Mouse (Mus musculus): ENCODE data around the gene Hist2h3c2.
"Not testable (repeated sequence)": the region's sequence is repeated elsewhere in the genome, so short reads cannot be mapped to it uniquely, and the experiment has no call there.

Hist2h3c2 gene

DNA sequence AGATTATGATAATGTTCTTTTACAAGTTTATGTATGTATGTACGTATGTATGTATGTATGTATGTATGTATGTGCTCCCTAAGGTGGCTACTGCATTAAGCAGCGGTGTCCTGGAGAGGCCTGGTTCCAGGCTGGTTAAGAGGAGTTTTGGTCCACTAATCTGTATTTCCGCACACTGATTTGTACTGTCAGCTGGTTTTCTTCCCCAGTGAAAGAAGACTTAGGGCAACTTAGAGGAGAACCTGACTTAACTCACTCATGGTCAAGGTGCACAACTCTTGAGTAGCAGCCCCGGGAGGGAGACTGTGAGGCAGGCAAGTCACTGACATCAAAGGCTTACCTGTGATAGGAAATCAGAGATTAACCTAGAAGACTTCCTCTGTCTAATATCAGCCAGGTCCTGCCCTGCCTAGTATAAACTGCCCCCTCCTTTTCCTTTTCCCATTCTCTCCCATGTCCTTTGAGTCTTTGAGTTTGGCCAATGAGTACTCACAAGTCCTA lies 2.0 kb downstream of the Hist2h3c2 start:
- in situ Hi-C loops (cut with MboI, MseI): no loop called here

DNA sequence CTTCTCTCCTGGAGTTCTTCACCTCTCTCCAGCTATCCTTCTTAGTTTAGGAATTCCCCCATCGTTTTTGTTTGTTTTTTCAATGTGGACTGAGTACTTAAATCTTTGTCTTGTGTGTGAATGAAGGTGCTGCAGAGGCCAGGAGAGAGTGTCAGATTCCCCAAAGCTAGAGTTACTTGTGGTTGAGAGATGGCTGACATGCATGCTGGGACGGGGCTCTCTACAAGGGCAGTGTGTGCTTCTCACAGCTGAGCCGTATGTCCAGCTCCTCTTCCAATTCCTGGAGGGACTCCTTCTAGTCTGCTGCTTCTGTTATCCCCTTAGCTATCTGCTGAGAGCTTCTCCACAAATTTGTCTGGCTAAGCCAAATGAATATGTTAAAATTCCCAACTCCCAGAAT lies 3.1 kb downstream of the Hist2h3c2 start:
- in situ Hi-C loops (cut with MboI, MseI): no loop called here

DNA sequence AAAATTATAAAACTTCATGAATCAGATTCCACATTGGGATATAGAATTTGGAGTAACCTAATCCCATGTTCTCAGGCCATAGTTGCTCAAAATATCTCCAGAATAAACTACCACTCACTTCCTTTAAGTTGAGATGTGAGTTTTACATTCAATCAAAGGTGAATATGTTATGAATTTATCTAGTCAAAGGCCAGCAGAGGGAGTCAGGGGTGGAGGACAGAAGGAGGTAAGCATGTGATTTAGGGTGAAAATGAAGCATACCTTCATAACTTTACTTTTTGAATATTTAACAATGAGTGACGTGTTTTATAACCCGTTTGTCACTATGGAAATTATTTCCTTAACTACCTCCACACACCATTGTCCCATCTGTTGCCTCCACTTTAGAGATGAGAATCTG lies 4.0 kb downstream of the Hist2h3c2 start:
- in situ Hi-C loops (cut with MboI, MseI): no loop called here

DNA sequence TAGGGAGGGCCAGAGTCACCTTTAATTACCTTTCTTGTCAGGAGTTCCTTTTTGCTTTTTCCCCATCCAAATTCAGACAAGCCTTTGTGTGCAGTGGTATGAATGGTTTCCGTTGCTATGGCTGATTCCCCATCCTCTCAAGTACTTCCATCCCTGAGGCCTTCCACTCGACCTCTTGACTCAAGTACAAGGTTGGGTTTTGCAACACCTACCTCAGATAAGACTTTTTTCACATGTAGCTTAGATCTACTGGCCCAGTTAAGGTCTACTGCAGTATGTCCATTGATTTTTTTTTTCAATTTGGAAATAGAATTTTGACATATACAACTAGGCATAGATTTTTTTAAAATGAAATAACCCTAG lies 7.2 kb downstream of the Hist2h3c2 start:
- in situ Hi-C loops (cut with MboI, MseI): no loop called here

DNA sequence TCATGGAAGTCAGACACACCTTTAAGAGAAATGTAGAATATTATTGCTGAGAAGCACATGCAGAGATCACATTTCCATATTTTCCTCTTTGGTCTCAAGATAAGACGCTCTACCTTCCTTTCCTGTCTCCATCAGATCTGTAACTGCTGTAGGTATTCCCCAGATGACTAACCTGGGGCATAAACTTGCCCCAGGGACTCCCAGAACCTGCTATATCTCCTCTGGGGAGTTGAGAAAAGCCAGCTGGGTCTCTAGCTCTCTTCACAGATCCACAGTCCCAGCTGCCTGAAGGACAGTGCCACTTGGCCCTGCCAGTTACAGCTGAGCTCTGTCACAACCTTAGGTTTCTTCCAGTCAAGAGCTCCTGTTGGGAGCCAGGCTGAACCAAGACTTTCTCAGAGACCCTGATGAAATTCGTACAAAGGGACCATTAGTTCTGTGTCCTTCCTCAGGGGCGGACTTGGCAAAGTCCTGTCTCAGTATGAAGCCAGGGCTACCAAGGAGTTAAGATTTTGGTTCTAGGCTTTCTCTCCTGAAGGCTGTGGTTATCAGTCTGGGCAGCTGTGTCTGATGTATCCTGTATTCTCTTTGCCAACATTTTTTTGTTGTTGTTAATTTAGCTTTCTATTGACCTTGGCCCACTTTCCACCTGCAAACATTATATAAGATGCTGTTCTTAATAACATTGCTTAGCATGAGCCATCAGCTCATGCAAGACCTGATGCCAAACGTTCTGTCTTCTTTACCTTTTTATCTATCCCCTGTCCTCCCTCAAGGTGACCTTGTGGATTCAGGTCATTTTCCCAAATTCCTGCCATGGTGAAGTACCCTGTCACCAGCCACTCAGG lies 7.8 kb downstream of the Hist2h3c2 start:
- in situ Hi-C loops (cut with MboI, MseI): no loop called here

DNA sequence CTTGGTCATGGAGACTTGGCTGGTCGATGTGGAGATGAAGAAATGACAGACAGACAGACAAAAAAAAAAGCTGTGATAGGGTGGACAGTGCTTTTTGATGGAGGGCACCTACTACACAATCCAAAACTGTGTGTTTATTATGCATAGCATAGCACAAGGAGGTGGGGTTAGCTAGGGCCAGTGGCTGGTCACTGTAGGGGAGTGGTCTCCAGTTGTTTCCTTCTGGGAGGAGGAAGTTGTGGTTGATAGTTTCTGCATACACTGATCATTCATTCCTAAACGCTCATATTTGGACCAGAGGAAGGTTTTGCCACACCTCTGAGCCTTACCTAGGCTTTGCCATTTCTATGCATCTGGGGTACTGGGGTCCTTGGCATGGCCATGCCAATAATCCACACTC lies 8.5 kb downstream of the Hist2h3c2 start:
- in situ Hi-C loops (cut with MboI, MseI): no loop called here

DNA sequence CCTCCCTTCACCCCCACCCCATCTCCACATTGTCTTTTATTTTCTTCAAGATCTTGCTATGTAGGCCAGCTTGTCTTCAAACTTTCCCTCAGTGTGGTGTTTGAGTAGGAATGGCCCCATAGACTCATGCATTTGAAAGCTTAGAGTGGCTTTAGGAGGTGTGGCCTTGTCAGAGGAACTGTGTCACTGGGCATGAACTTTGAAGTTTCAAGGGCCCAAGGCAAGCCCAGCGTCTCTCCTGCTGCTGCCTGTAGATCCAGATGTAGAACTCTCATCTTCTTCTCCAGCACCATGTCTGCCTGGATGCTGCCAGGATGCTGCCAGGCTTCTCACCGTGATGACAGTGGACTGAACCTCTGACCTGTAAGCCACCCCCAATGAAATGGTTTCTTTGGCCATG lies 10.1 kb downstream of the Hist2h3c2 start:
- in situ Hi-C loops (cut with MboI, MseI): no loop called here

DNA sequence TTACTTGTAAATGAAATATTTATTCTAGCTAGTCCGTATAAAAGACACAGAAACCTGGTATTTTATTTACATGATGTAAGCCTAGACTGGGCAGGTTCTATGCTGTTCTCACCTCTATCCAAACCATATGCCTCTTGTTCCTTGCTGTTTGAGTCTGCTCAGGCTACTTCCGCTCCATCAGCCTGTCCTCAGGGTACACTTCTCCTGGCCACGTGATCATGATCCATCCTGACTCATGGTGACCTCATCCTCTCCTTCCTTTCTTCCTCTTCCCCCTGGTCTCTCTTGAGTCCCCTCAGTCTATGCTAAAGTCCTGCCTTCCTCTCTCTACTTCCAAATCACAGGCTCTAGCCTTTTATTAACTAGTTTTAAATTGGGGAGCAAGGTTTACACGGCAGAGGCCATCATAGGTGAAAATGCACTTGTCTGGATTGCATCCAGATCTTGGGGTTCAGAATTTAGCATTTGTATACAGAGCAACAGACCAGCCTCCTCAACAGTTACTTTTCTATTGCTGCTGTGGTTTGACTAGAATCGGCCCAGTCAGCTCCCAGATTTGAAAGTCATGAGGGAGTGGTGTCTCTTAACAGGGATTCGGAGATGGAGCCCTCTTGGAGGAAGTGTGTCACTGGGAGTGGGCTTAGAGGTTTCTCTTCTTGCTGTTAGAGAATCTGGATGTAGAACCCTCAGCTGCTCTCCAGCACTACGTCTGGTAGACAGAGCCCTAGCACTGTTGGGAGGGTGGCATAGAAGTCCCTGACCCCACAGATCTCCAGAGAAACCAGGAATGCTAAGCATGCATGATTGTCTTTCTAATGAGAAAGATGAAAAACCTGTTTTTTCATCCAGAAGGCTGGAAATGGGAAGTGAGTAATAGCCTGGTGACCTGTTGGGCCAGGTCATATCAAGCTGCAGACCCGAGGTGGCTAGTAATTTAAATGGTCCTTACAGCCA lies 12.0 kb downstream of the Hist2h3c2 start:
- in situ Hi-C loops (cut with MboI, MseI): no loop called here

DNA sequence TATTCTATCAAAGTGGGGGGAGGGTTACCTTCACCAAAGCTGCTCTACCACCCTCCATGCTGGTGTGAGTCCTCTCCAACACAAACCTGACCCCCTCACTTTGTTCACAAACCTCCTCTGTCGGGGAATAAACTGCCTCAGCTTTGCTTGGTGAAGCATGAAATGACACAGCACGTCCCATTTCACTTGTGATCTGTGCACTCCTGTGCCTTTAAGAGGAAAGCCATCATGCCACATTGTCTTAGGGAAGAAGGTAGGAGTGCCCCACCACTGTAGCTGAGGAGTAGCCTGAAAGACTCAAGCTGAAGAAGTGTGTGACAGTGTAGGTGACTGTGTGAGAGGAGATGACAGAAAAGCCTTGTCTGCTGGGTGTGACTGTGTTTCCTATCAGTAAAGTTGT lies 13.5 kb downstream of the Hist2h3c2 start:
- in situ Hi-C loops (cut with MboI, MseI): no loop called here

DNA sequence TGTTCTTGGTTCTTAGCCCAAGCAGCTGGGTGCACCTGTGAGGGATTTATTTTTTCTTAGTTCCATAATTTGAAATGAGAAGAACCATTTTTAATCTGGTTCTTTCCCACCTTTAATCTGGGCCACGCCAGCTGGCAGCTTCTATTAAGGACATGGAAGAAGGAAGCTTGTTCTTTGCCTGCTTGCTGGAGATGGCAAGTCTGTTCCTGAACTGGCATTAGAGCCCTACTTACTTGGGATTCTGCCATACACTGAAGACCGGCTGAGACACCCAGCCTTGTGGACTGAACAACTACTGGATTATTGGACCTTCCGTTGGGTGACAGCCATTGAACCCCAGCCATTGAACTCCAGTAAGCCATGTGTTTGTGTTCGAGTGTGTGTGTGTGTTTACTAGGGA lies 16.2 kb downstream of the Hist2h3c2 start:
- in situ Hi-C loops (cut with MboI, MseI): no loop called here

DNA sequence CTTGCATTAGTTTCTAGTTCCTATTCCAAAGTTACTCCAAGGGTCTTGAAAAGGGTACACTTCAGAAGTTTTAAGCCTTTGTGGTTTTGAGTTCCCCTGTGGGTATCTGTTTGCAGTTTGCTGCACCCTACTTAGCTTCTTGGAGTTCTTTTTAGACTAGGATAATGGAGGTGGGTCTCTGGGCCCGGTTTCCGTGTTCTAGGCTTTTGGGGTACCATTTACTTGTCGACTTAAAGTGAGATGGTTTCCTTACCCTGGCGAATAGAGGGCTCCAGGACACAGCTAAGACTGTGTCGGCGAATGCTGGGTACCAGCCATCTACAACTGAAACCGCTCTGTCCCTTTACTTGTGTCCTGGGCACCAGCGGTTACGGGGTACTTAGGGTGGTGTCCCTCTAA lies 17.3 kb downstream of the Hist2h3c2 start:
- in situ Hi-C loops (cut with MboI, MseI): no loop called here

DNA sequence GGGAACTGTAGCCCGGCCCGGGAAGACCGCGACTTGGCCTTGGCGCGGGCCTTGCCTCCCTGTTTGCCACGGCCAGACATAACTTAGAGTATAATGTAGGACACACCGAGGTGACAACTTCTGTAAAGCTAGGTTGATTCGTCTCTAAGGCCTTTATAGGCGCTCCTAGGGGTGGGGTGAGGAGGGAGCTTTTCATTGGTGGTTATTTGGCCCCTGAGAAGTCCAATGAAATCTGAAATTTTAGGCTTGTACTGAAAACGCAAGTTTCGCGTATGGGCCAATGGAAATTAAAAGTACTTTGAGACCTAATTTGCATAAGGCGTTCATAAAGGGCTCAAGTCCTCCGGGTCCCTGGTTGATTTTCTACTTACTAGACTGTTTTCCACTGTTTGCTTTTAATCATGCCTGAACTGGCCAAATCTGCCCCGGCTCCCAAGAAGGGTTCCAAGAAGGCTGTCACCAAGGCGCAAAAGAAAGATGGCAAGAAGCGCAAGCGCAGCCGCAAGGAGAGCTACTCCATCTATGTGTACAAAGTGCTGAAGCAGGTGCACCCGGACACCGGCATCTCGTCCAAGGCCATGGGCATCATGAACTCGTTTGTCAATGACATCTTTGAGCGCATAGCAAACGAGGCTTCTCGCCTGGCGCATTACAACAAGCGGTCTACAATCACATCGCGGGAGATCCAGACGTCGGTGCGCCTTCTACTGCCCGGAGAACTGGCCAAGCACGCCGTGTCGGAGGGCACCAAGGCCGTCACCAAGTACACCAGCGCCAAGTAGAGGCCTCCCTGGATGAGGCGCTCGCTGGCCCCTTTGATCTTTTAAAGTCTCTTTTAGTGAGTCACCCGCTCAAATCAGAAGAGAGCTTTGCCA lies 17.9 kb downstream of the Hist2h3c2 start, which contains the start of the genes Hist2h2ac and Hist2h2be:
Hist2h2ac (minus strand) TSS at position 116 of the 875 bp plus-strand sequence.
Hist2h2be (plus strand) TSS at position 355 of the 875 bp plus-strand sequence.
- in situ Hi-C loops (cut with MboI, MseI): no loop called here

DNA sequence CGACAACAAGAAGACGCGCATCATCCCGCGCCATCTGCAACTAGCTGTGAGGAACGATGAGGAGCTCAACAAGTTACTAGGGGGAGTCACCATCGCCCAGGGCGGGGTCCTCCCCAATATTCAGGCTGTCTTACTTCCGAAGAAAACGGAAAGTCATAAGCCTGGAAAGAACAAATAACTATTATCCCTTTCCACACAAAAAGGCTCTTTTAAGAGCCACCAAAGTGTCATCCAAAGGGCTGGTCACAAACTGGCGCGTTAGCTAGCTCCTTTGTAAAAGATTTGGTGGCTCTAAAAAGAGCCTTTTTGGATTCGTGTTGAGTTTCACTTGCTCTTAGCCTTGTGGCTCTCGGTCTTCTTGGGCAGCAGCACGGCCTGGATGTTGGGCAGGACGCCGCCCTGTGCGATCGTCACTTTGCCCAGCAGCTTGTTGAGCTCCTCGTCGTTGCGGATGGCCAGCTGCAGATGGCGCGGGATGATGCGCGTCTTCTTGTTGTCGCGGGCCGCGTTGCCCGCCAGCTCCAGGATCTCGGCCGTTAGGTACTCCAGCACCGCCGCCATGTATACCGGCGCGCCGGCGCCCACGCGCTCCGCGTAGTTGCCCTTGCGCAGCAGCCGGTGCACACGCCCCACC lies 18.7 kb downstream of the Hist2h3c2 start:
- in situ Hi-C loops (cut with MboI, MseI): not testable (repeated sequence)

DNA sequence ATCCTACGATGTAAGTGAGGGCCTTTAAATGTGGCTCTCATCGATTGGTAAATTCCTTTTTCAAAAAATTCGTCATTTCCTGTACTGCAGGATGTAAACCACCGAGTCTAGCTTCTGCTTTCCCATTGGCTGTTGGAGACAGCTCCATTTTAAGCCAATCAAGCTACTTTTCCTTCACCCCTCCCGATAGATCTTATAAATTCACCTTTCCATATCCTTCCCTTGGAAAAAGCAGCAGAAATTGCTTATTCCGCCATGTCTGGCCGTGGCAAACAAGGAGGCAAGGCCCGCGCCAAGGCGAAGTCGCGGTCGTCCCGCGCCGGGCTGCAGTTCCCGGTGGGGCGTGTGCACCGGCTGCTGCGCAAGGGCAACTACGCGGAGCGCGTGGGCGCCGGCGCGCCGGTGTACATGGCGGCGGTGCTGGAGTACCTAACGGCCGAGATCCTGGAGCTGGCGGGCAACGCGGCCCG lies 19.2 kb downstream of the Hist2h3c2 start, which contains the start of the genes Bola1 and Hist2h2ab:
Bola1 (minus strand) TSS at position 49 of the 470 bp plus-strand sequence.
Hist2h2ab (plus strand) TSS at position 205 of the 470 bp plus-strand sequence.
- in situ Hi-C loops (cut with MboI, MseI): no loop called here

DNA sequence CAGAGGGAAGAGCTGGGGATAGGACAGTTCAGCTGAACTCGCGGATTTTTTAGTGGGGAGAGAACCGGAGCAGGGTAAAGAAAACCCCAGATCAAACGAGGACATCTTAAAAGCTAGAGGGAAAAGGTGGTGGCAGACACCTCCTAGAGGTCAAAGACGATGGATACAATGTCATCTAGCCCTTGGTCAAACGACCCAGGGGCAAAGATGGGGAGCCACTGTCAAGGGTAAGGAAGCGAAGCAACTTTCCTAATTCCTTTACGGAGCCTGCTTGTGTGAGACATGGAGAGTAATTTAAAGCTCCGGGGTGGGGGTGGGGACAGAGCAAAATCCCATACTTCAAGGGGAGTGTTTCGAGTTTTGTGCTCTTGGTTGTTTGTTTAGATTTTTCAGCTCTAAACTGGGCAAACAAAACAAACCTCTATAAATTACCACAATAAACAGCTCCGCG lies 19.7 kb downstream of the Hist2h3c2 start:
- in situ Hi-C loops (cut with MboI, MseI): no loop called here

DNA sequence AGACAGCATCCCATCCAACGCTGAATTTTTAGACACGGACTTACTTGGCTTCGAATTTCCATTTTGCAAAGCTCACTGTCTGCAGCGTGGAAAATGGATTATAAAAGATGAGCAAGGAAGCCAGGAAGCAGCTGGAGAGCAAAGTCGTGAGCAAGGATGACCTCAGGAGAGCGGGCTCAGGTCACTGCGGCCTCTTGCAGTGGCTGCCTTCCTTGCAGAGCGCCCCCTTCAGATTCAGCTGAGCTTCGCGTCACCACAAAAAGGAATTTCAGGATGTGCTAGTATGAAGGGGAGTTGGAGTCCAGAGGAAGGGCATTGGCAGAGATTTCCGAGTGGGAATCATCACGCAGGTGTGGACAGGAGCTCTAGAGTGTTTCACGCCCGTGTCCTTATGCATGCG lies 29.7 kb downstream of the Hist2h3c2 start:
- in situ Hi-C loops (cut with MboI, MseI): no loop called here

DNA sequence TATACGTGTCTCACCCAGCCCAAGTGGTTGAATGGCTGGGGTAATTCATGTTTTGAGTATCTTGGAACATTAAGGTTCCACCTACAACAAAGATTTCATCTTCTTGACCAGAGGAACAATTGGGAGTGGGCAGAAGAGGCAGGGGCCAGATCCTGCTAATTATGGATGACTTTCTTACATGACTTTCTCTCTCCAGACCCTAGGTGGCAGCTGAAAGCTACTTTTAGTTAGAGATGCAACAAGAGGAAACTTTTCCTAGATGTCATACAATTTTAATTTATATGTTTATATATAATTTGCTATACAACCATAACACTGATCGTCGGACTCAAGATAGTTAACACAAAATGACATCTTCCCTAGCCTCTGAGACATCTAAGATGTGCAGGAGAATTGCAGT lies 31.1 kb downstream of the Hist2h3c2 start:
- in situ Hi-C loops (cut with MboI, MseI): no loop called here

DNA sequence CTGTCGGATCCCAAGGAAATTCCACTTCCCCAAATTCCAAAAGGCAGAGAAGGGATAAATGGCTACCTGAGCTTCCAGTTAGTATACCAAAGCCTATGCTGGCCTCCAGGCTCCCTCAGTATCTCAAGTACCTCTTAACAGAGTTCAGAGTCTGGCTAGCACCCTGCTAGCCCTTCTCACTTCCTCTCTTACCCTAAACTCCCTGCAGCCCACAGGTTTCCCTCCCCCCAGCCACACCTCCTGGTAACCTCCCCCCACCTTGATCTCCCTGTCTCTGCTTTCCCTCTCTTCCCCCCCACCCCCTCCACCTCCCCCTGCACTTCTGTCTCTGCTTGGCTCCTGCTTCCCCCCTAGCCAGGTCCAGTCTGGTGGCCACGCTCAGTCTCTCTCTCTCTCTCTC lies 39.2 kb downstream of the Hist2h3c2 start:
- in situ Hi-C loops (cut with MboI, MseI): no loop called here

DNA sequence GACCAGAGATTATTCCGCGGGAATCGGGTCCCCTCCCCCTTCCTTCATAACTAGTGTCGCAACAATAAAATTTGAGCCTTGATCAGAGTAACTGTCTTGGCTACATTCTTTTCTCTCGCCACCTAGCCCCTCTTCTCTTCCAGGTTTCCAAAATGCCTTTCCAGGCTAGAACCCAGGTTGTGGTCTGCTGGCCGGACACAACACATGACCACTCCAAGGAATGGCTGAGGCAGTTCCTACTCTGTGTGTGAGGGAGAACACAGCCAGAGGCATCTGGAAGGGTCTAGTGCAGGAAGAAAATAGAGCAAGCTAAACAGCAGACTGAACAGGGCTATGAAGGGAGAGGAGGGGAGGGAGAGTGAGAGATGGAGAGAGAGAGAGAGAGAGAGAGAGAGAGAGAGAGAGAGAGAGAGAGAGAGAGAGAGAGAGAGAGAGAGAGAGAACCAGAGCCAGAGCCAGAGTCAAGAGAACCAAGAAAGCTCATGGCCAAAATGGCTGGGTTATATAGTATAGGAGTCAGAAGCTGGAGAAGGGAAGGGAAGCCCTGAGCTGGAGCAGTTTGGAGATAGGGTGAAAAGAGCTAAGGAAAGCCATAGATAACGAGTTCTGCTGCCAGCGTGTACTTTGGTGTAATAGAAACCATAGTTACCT lies 40.2 kb downstream of the Hist2h3c2 start:
- in situ Hi-C loops (cut with MboI, MseI): not testable (repeated sequence)

DNA sequence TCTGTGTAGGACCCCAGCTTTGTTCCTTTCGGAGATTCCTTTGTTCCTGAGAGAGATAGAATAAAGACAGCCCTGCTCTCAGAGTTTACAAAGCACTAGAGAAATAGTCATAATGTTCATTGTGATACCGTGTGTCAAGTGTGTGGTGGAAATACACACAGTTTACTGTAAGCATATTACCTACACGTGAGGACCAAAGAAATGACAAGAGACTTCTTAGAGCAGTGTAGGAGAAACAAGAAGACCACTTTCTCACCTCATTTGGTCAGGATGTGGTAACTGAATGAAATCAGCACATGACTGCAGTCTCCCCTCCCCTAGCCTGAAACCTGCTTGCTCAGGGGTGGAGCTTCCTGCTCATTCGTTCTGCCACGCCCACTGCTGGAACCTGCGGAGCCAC lies 40.7 kb downstream of the Hist2h3c2 start:
- in situ Hi-C loops (cut with MboI, MseI): no loop called here
